Mouse (Mus musculus) E14TG2a.4 (cell line): ENCODE results near the gene Prpf39.
A peak's percentile ranks its signal among the peaks of the same experiment; 100 is the strongest.

ENCODE experiments used
- H3K27me3 ChIP-seq: 2 replicates; pipeline ENCODE4 v1.6.1; 2014; ENCODE audit warnings: low read length, control low read depth; ENCODE audit not compliant: insufficient read depth
- H3K36me3 ChIP-seq: 2 replicates; pipeline ENCODE4 v1.6.1; 2014; ENCODE audit warnings: low read length, control low read depth; ENCODE audit not compliant: insufficient read depth
- H3K4me1 ChIP-seq: replicated peaks from 2 replicates; pipeline ENCODE4 v1.6.1; 2014; ENCODE audit warnings: low read depth, low read length, control low read depth
- H3K4me3 ChIP-seq: replicated peaks from 2 replicates; pipeline ENCODE4 v1.5.1; 2014; ENCODE audit warnings: mild to moderate bottlenecking, low read length
- H3K9me3 ChIP-seq: 2 replicates; pipeline ENCODE4 v1.6.1; 2014; ENCODE audit warnings: low read length, control low read depth
- CTCF ChIP-seq: conservative IDR thresholded peaks from 2 replicates; pipeline ENCODE4 v1.5.1; 2014; ENCODE audit warnings: low read length
- NANOG ChIP-seq: IDR thresholded peaks from 2 replicates; pipeline ENCODE4 v1.6.1; 2014; ENCODE audit warnings: borderline replicate concordance, low read length, mixed read lengths
- POU5F1 ChIP-seq: IDR thresholded peaks from 2 replicates; pipeline ENCODE4 v1.6.1; 2014; ENCODE audit warnings: low read length, borderline replicate concordance

Gene Prpf39

GRCm38 (mm10) chr12:65036190-65036870 lies at the start of gene Prpf39:
Gene Prpf39, plus strand, starts transcription at chr12:65036333.
- H3K9me3 ChIP-seq: peaks cover 38% of the 10 kb centered on the region
- TF ChIP-seq POU5F1 (no peak), CTCF (no peak), NANOG (no peak)
- peak within 1 kb of the TSS; percentile 82 for H3K4me3 ChIP-seq
- H3K4me1 ChIP-seq: peaks cover 14% of the 10 kb centered on the region
- H3K27me3 ChIP-seq: no peaks in the 10 kb centered on the region
- H3K36me3 ChIP-seq: no peaks in the 10 kb centered on the region

GRCm38 (mm10) chr12:65007725-65008124 lies 28.4 kb upstream of the Prpf39 start:
- H3K27me3 ChIP-seq: no peaks in the 10 kb centered on the region
- no peak for TF ChIP-seq POU5F1
- no peak overlapping the region for H3K4me3 ChIP-seq
- H3K9me3 ChIP-seq: no peaks in the 10 kb centered on the region
- H3K4me1 ChIP-seq: no peaks in the 10 kb centered on the region
- peaks cover 77% of the 10 kb centered on the region for H3K36me3 ChIP-seq

- Histone ChIP-seq H3K36me3 (peaks cover 25% of the 10 kb centered on the region), H3K4me1 (no peaks in the 10 kb centered on the region), H3K4me3 (no peak overlapping the region), H3K27me3 (no peaks in the 10 kb centered on the region), H3K9me3 (peaks cover 29% of the 10 kb centered on the region)
- TF ChIP-seq POU5F1 (no peak), CTCF (no peak), NANOG (no peak)
Observed at GRCm38 (mm10) chr12:65022842-65023241, 13.3 kb upstream of the Prpf39 start.

GRCm38 (mm10) chr12:65035839-65036189 lies 319 bp upstream of the Prpf39 start:
- no peak for TF ChIP-seq CTCF
- no peak for TF ChIP-seq POU5F1
- no peak for TF ChIP-seq NANOG
- Histone ChIP-seq H3K27me3 (no peaks in the 10 kb centered on the region), H3K4me3 (peak overlapping the region; percentile 82), H3K9me3 (peaks cover 38% of the 10 kb centered on the region), H3K4me1 (peaks cover 14% of the 10 kb centered on the region), H3K36me3 (no peaks in the 10 kb centered on the region)

DNA sequence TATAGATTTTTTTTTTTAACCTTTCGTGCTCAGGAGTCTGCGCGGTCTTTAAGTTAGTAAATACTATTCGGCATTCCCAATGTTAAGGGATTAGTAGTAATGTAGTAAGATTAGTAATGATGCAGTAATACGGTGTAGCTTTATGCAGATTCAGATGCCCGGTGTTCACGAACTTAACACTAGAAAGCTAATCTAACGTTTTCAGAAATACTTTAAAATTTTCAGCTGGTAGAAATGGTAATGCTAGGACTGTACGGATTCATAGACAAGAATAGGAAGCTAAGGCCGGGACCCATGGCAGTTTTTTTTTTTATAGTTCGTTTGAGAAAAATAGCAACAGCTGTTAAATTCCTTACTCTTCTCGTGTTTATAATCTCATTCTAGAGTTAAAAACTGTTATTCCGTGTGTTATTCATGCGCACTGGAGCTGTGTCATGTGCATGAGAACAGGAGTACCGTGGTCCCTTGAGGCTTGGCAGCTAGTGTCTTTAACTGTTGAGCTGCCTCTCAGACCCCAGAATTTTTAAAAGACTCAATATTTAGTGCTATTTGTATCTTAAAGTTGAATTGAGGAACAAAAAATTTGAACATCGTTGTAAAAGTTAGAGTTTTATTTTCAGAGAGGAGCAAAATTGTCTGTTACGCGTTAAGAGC lies 886 bp downstream of the Prpf39 start:
- Histone ChIP-seq H3K27me3 (no peaks in the 10 kb centered on the region), H3K4me3 (peak overlapping the region; percentile 82), H3K9me3 (peaks cover 38% of the 10 kb centered on the region), H3K4me1 (peaks cover 14% of the 10 kb centered on the region), H3K36me3 (0 out of 2 replicates have a peak, but pooled peaks cover under 1% of the 10 kb centered on the region)
- TF ChIP-seq CTCF: no peak
- peak; percentile 76 for TF ChIP-seq POU5F1

GRCm38 (mm10) chr12:65037546-65037937 lies 1.4 kb downstream of the Prpf39 start:
- H3K4me3 ChIP-seq: no peak overlapping the region
- H3K27me3 ChIP-seq: no peaks in the 10 kb centered on the region
- H3K4me1 ChIP-seq: peaks cover 14% of the 10 kb centered on the region
- TF ChIP-seq CTCF (no peak), POU5F1 (no peak), NANOG (no peak)
- peaks cover 5% of the 10 kb centered on the region; the same call in 1 of the 2 replicates for H3K36me3 ChIP-seq
- peaks cover 38% of the 10 kb centered on the region for H3K9me3 ChIP-seq

GRCm38 (mm10) chr12:65048799-65049198 lies 12.7 kb downstream of the Prpf39 start:
- no peak for TF ChIP-seq NANOG
- TF ChIP-seq POU5F1: no peak
- TF ChIP-seq CTCF: no peak
- Histone ChIP-seq H3K9me3 (no peaks in the 10 kb centered on the region), H3K27me3 (no peaks in the 10 kb centered on the region), H3K36me3 (peaks cover 30% of the 10 kb centered on the region), H3K4me1 (no peaks in the 10 kb centered on the region), H3K4me3 (no peak overlapping the region)

DNA sequence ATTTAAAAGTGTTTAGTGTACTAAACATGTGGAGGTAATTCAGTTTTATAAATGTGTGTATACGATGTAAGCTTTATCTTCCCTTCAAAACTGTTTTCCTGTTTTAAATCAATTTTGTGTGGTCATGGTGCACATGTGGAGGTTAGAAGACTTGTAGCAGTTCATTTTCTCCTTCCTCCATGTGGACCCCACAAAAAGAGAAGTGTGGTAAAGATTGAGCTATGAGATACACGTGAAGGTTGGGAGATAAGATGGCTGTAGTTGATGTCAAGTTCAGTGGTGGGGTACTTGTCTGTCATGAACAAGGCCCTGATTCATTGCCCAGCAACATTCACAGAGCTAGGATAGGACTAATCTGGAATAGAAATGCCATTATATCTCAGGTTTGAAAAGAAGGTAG lies 22.1 kb downstream of the Prpf39 start:
- no peak overlapping the region for H3K4me3 ChIP-seq
- no peaks in the 10 kb centered on the region for H3K4me1 ChIP-seq
- no peak for TF ChIP-seq CTCF
- TF ChIP-seq POU5F1: no peak
- TF ChIP-seq NANOG: no peak
- peaks cover 73% of the 10 kb centered on the region for H3K36me3 ChIP-seq
- H3K27me3 ChIP-seq: no peaks in the 10 kb centered on the region
- no peaks in the 10 kb centered on the region for H3K9me3 ChIP-seq
